Mouse (Mus musculus): ENCODE results near the gene Kcnip1. TPM values are rescaled to one million over a fixed set of nuclear protein-coding genes. Genes with fewer than 3 reads are reported as not detected.

Kcnip1 gene
- total and polyA plus RNA-seq, 3 experiments, result 0.04 to 0.17 TPM; not detected in 1

DNA sequence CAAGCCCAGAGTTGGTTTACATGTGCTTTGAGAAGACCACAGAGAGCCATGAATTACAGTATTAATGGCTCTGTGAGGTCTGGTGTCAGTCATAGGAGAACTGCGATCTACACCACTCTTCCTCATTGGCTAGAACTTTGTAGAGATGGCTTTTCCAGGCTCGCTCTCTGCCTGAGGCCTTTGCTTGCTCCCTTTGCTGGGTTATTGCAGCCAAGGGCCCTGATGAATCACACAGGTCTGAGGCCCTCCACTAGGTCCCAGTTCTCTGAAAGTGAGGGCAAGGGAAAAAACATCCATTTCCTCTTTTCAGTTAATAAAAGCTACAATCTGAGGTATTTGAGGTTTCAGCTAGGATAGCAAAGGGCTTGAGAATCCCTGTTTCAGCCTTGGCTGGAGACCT, 329.4 kb downstream of the Kcnip1 start:
- no peak overlapping the region for H3K9ac ChIP-seq (ENCODE audit: insufficient read depth, low read depth)
- no peak overlapping the region for H3K4me3 ChIP-seq (replicated peaks in 1 of 3; ENCODE audit: low read depth in 2 of 3, low read length in 2 of 3, poor library complexity in 1 of 3)
- no peaks in the 10 kb centered on the region for H3K27me3 ChIP-seq (replicated peaks)
- H3K9me3 ChIP-seq (replicated peaks; ENCODE audit: low read length), result no peaks in the 10 kb centered on the region
- no peak overlapping the region for H3K27ac ChIP-seq (ENCODE audit: insufficient read depth, low read depth)
- no peak overlapping the region for H3K4me2 ChIP-seq (ENCODE audit: insufficient read depth, low read depth, poor library complexity, severe bottlenecking)
- H3K79me2 ChIP-seq (replicated peaks; ENCODE audit: control insufficient read depth, extremely low read depth, insufficient read depth, poor library complexity, severe bottlenecking), result no peaks in the 10 kb centered on the region
- dilution Hi-C loops (cut with MboI; ENCODE audit: extremely low pct_ligation_motif_present, extremely low pct_unique_long_range_greater_than_20kb, low sequenced_read_pairs), result no loop called here
- in situ Hi-C loops (cut with MboI; ENCODE audit: low pct_ligation_motif_present, low pct_unique_long_range_greater_than_20kb, low sequenced_read_pairs), result no loop called here
- peaks cover 3 to 26% of the 10 kb centered on the region in 2 experiments; a peak in 3 of 4 replicates for H3K4me1 ChIP-seq (ENCODE audit: control insufficient read depth in 1 of 2, insufficient read depth in 2 of 2)
- H3K36me3 ChIP-seq (replicated peaks in 1 of 2; ENCODE audit: control insufficient read depth in 1 of 2, insufficient read depth in 1 of 2, low read length in 1 of 2), result no peaks in the 10 kb centered on the region
- no peak for TF ChIP-seq NELFE (IDR thresholded peaks at IDR 0.05; ENCODE audit: low read depth, low read length)
- no peak for TF ChIP-seq MAZ (IDR thresholded peaks at IDR 0.05; ENCODE audit: low read depth, low read length)
- TF ChIP-seq CHD1 (IDR thresholded peaks at IDR 0.05; ENCODE audit: low read depth, low read length), result no peak
- TF ChIP-seq SMC3 (IDR thresholded peaks at IDR 0.05; ENCODE audit: low read depth, low read length), result no peak
- DNase-seq (ENCODE audit: extremely low read depth), result no peak

GRCm38 (mm10) chr11:33660016-33660913, 332.7 kb downstream of the Kcnip1 start:
- Histone ChIP-seq H3K9me3 (replicated peaks; ENCODE audit: low read length) (no peaks in the 10 kb centered on the region), H3K4me3 (replicated peaks in 1 of 3; ENCODE audit: low read depth in 2 of 3, low read length in 2 of 3, poor library complexity in 1 of 3) (no peak overlapping the region), H3K79me2 (replicated peaks; ENCODE audit: control insufficient read depth, extremely low read depth, insufficient read depth, poor library complexity, severe bottlenecking) (no peaks in the 10 kb centered on the region), H3K36me3 (replicated peaks in 1 of 2; ENCODE audit: control insufficient read depth in 1 of 2, insufficient read depth in 1 of 2, low read length in 1 of 2) (no peaks in the 10 kb centered on the region), H3K27ac (ENCODE audit: insufficient read depth, low read depth) (no peak overlapping the region), H3K27me3 (replicated peaks) (no peaks in the 10 kb centered on the region), H3K4me2 (ENCODE audit: insufficient read depth, low read depth, poor library complexity, severe bottlenecking) (peak overlapping the region; percentile 39), H3K4me1 (ENCODE audit: control insufficient read depth in 1 of 2, insufficient read depth in 2 of 2) (peaks cover 3 to 41% of the 10 kb centered on the region in 2 experiments; a peak in 3 of 4 replicates), H3K9ac (ENCODE audit: insufficient read depth, low read depth) (no peak overlapping the region)
- TF ChIP-seq MAFK (IDR thresholded peaks at IDR 0.05; ENCODE audit: insufficient replicate concordance, low read length) (peak; percentile 22; the same call in 1 of the 2 replicates), NELFE (IDR thresholded peaks at IDR 0.05; ENCODE audit: low read depth, low read length) (no peak)
- in situ Hi-C loops (cut with MboI; ENCODE audit: low pct_ligation_motif_present, low pct_unique_long_range_greater_than_20kb, low sequenced_read_pairs) (no loop called here), dilution Hi-C loops (cut with MboI; ENCODE audit: extremely low pct_ligation_motif_present, extremely low pct_unique_long_range_greater_than_20kb, low sequenced_read_pairs) (no loop called here)
- peak; percentile 12 for DNase-seq (ENCODE audit: extremely low read depth)

GRCm38 (mm10) chr11:33655861-33656593, 336.9 kb downstream of the Kcnip1 start:
- dilution Hi-C loops (cut with MboI; ENCODE audit: extremely low pct_ligation_motif_present, extremely low pct_unique_long_range_greater_than_20kb, low sequenced_read_pairs), result no loop called here
- Histone ChIP-seq H3K4me2 (ENCODE audit: insufficient read depth, low read depth, poor library complexity, severe bottlenecking) (no peak overlapping the region), H3K27me3 (replicated peaks) (no peaks in the 10 kb centered on the region), H3K9ac (ENCODE audit: insufficient read depth, low read depth) (no peak overlapping the region), H3K79me2 (replicated peaks; ENCODE audit: control insufficient read depth, extremely low read depth, insufficient read depth, poor library complexity, severe bottlenecking) (no peaks in the 10 kb centered on the region), H3K4me3 (replicated peaks in 1 of 3; ENCODE audit: low read depth in 2 of 3, low read length in 2 of 3, poor library complexity in 1 of 3) (no peak overlapping the region), H3K4me1 (ENCODE audit: control insufficient read depth in 1 of 2, insufficient read depth in 2 of 2) (peaks cover 3 to 27% of the 10 kb centered on the region in 2 experiments; a peak in 3 of 4 replicates), H3K36me3 (replicated peaks in 1 of 2; ENCODE audit: control insufficient read depth in 1 of 2, insufficient read depth in 1 of 2, low read length in 1 of 2) (no peaks in the 10 kb centered on the region), H3K27ac (ENCODE audit: insufficient read depth, low read depth) (no peak overlapping the region), H3K9me3 (replicated peaks; ENCODE audit: low read length) (no peaks in the 10 kb centered on the region)
- in situ Hi-C loops (cut with MboI; ENCODE audit: low pct_ligation_motif_present, low pct_unique_long_range_greater_than_20kb, low sequenced_read_pairs), result no loop called here
- no peak for DNase-seq (ENCODE audit: extremely low read depth)
- TF ChIP-seq JUND (conservative IDR thresholded peaks at IDR 0.05; ENCODE audit: low read depth, low read length) (no peak), SIN3A (IDR thresholded peaks at IDR 0.05; ENCODE audit: low read length) (no peak), POLR2AphosphoS2 (IDR thresholded peaks at IDR 0.05; ENCODE audit: low read depth, low read length) (no peak), PAX5 (IDR thresholded peaks at IDR 0.05; ENCODE audit: low read length) (no peak), E2F4 (IDR thresholded peaks at IDR 0.05; ENCODE audit: insufficient replicate concordance, low read depth, low read length) (no peak), TBP (conservative IDR thresholded peaks at IDR 0.05; ENCODE audit: low read depth, low read length) (no peak), MAZ (IDR thresholded peaks at IDR 0.05; ENCODE audit: low read depth, low read length) (no peak), RAD21 (IDR thresholded peaks at IDR 0.05; ENCODE audit: low read depth, low read length) (no peak), NELFE (IDR thresholded peaks at IDR 0.05; ENCODE audit: low read depth, low read length) (no peak), MAX (IDR thresholded peaks at IDR 0.05; ENCODE audit: low read length) (no peak), CTCF (conservative IDR thresholded peaks at IDR 0.05 in 1 of 2, IDR thresholded peaks at IDR 0.05 in 1 of 2; ENCODE audit: low read depth in 2 of 2, low read length in 2 of 2) (no peak), ZC3H11A (IDR thresholded peaks at IDR 0.05; ENCODE audit: low read depth, low read length) (no peak), MXI1 (IDR thresholded peaks at IDR 0.05; ENCODE audit: low read depth, low read length) (no peak), ELF1 (IDR thresholded peaks at IDR 0.05; ENCODE audit: low read depth, low read length) (no peak), UBTF (IDR thresholded peaks at IDR 0.05; ENCODE audit: low read depth, low read length) (no peak)
